Mouse (Mus musculus): ENCODE results near the gene Asf1b. TPM values are rescaled to one million over a fixed set of nuclear protein-coding genes. Genes with fewer than 3 reads are reported as not detected.

Asf1b gene
- polyA plus RNA-seq, 1 experiment from 2014 or later: 12.8 TPM

- WGBS: 90% methylated on average over 4 of the region's 4 CpGs
- Histone ChIP-seq H3K4me2 (0 out of 2 replicates have a peak overlapping the region, but pooled peaks have one; percentile 66), H3K4me1 (replicated peaks) (peaks cover 29% of the 10 kb centered on the region), H3K9ac (no peak overlapping the region), H3K27me3 (no peaks in the 10 kb centered on the region), H3K36me3 (no peaks in the 10 kb centered on the region), H3K27ac (replicated peaks) (no peak overlapping the region), H3K9me3 (no peaks in the 10 kb centered on the region), H3K4me3 (no peak overlapping the region)
- ATAC-seq (ENCODE audit: low FRiP score, low read depth): no peak
Observed at GRCm38 (mm10) chr8:83971121-83971520, 15.8 kb downstream of the Asf1b start.

- Histone ChIP-seq H3K9ac (peak overlapping the region; percentile 69), H3K9me3 (no peaks in the 10 kb centered on the region), H3K4me2 (peak overlapping the region; percentile 66), H3K4me1 (replicated peaks) (peaks cover 33% of the 10 kb centered on the region), H3K27ac (replicated peaks) (peak overlapping the region; percentile 83; the same call in 1 of the 2 replicates), H3K36me3 (no peaks in the 10 kb centered on the region), H3K4me3 (peak overlapping the region; percentile 98), H3K27me3 (no peaks in the 10 kb centered on the region)
- ATAC-seq (ENCODE audit: low FRiP score, low read depth): no peak
- WGBS: 73% methylated on average over 6 of the region's 6 CpGs
Observed at GRCm38 (mm10) chr8:83971661-83972060, 16.4 kb downstream of the Asf1b start.

GRCm38 (mm10) chr8:83972150-83973120, 17.1 kb downstream of the Asf1b start, which contains the start of gene Prkaca:
TSS of gene Prkaca (plus strand) at chr8:83972993.
- Histone ChIP-seq H3K9ac (peak within 1 kb of the TSS; percentile 98), H3K36me3 (no peaks in the 10 kb centered on the region), H3K27ac (replicated peaks) (peak within 1 kb of the TSS; percentile 89), H3K4me3 (peak within 1 kb of the TSS; percentile 98), H3K4me1 (replicated peaks) (peaks cover 41% of the 10 kb centered on the region), H3K9me3 (no peaks in the 10 kb centered on the region), H3K27me3 (no peaks in the 10 kb centered on the region), H3K4me2 (peak within 1 kb of the TSS; percentile 94)
- ATAC-seq (ENCODE audit: low FRiP score, low read depth): peak; percentile 100
- 0% methylated on average over 88 of the region's 94 CpGs for WGBS

GRCm38 (mm10) chr8:83973161-83974031, 18.1 kb downstream of the Asf1b start:
- peak overlapping the region; percentile 94 for H3K4me2 ChIP-seq
- H3K9me3 ChIP-seq: no peaks in the 10 kb centered on the region
- H3K36me3 ChIP-seq: no peaks in the 10 kb centered on the region
- no peaks in the 10 kb centered on the region for H3K27me3 ChIP-seq
- peak overlapping the region; percentile 98 for H3K9ac ChIP-seq
- 2% methylated on average over 34 of the region's 37 CpGs for WGBS
- H3K4me1 ChIP-seq (replicated peaks): peaks cover 50% of the 10 kb centered on the region
- peak overlapping the region; percentile 89 for H3K27ac ChIP-seq (replicated peaks)
- peak overlapping the region; percentile 98 for H3K4me3 ChIP-seq
- ATAC-seq (ENCODE audit: low FRiP score, low read depth): no peak; the same call in none of the 2 replicates

- WGBS: 81% methylated on average over 4 of the region's 4 CpGs
- H3K9me3 ChIP-seq: no peaks in the 10 kb centered on the region
- no peak overlapping the region for H3K9ac ChIP-seq
- H3K4me1 ChIP-seq (replicated peaks): peaks cover 52% of the 10 kb centered on the region
- H3K27me3 ChIP-seq: no peaks in the 10 kb centered on the region
- no peak overlapping the region for H3K27ac ChIP-seq (replicated peaks)
- ATAC-seq (ENCODE audit: low FRiP score, low read depth): no peak
- H3K4me2 ChIP-seq: peak overlapping the region; percentile 94
- no peaks in the 10 kb centered on the region for H3K36me3 ChIP-seq
- peak overlapping the region; percentile 98; the same call in 1 of the 2 replicates for H3K4me3 ChIP-seq
Observed at GRCm38 (mm10) chr8:83974521-83974920, 19.2 kb downstream of the Asf1b start.

- Histone ChIP-seq H3K4me1 (replicated peaks) (peaks cover 52% of the 10 kb centered on the region), H3K9me3 (no peaks in the 10 kb centered on the region), H3K4me3 (no peak overlapping the region), H3K4me2 (no peak overlapping the region), H3K36me3 (peaks cover 10% of the 10 kb centered on the region), H3K27ac (replicated peaks) (no peak overlapping the region), H3K9ac (no peak overlapping the region), H3K27me3 (no peaks in the 10 kb centered on the region)
- no peak for ATAC-seq (ENCODE audit: low FRiP score, low read depth)
- 88% methylated on average over 4 of the region's 4 CpGs for WGBS
Observed at GRCm38 (mm10) chr8:83976101-83976630, 20.9 kb downstream of the Asf1b start.

- H3K36me3 ChIP-seq: peaks cover 17% of the 10 kb centered on the region
- no peaks in the 10 kb centered on the region for H3K9me3 ChIP-seq
- WGBS: 78% methylated on average over 5 of the region's 5 CpGs
- no peaks in the 10 kb centered on the region for H3K27me3 ChIP-seq
- no peak overlapping the region for H3K9ac ChIP-seq
- H3K4me3 ChIP-seq: no peak overlapping the region
- H3K4me2 ChIP-seq: no peak overlapping the region
- ATAC-seq (ENCODE audit: low FRiP score, low read depth): no peak
- no peak overlapping the region for H3K27ac ChIP-seq (replicated peaks)
- peaks cover 46% of the 10 kb centered on the region for H3K4me1 ChIP-seq (replicated peaks)
Observed at GRCm38 (mm10) chr8:83976779-83977350, 21.6 kb downstream of the Asf1b start.

GRCm38 (mm10) chr8:83977646-83978045, 22.3 kb downstream of the Asf1b start:
- WGBS: 62% methylated on average over 6 of the region's 6 CpGs
- Histone ChIP-seq H3K27ac (replicated peaks) (no peak overlapping the region), H3K4me2 (peak overlapping the region; percentile 5; the same call in 1 of the 2 replicates), H3K27me3 (no peaks in the 10 kb centered on the region), H3K9ac (no peak overlapping the region), H3K9me3 (no peaks in the 10 kb centered on the region), H3K4me3 (no peak overlapping the region), H3K4me1 (replicated peaks) (peaks cover 44% of the 10 kb centered on the region), H3K36me3 (peaks cover 23% of the 10 kb centered on the region)
- ATAC-seq (ENCODE audit: low FRiP score, low read depth): no peak

- H3K27ac ChIP-seq (replicated peaks): no peak overlapping the region
- no peak overlapping the region for H3K4me3 ChIP-seq
- no peaks in the 10 kb centered on the region for H3K27me3 ChIP-seq
- H3K9me3 ChIP-seq: no peaks in the 10 kb centered on the region
- H3K4me1 ChIP-seq (replicated peaks): peaks cover 44% of the 10 kb centered on the region
- peaks cover 29% of the 10 kb centered on the region for H3K36me3 ChIP-seq
- ATAC-seq (ENCODE audit: low FRiP score, low read depth): no peak
- peak overlapping the region; percentile 5; the same call in 1 of the 2 replicates for H3K4me2 ChIP-seq
- H3K9ac ChIP-seq: no peak overlapping the region
- WGBS: 73% methylated on average over 9 of the region's 9 CpGs
Observed at GRCm38 (mm10) chr8:83978200-83978599, 22.9 kb downstream of the Asf1b start.

- Histone ChIP-seq H3K27me3 (no peaks in the 10 kb centered on the region), H3K4me3 (no peak overlapping the region), H3K27ac (replicated peaks) (no peak overlapping the region), H3K4me2 (no peak overlapping the region), H3K4me1 (replicated peaks) (peaks cover 24% of the 10 kb centered on the region), H3K36me3 (peaks cover 45% of the 10 kb centered on the region), H3K9ac (no peak overlapping the region), H3K9me3 (no peaks in the 10 kb centered on the region)
- 78% methylated on average over 1 of the region's 1 CpGs for WGBS
- no peak for ATAC-seq (ENCODE audit: low FRiP score, low read depth)
Observed at GRCm38 (mm10) chr8:83980250-83980649, 24.9 kb downstream of the Asf1b start.

GRCm38 (mm10) chr8:83980845-83981244, 25.5 kb downstream of the Asf1b start:
- Histone ChIP-seq H3K4me2 (no peak overlapping the region), H3K36me3 (peaks cover 49% of the 10 kb centered on the region), H3K4me1 (replicated peaks) (peaks cover 23% of the 10 kb centered on the region), H3K9me3 (no peaks in the 10 kb centered on the region), H3K4me3 (no peak overlapping the region), H3K9ac (no peak overlapping the region), H3K27me3 (no peaks in the 10 kb centered on the region), H3K27ac (replicated peaks) (no peak overlapping the region)
- no peak for ATAC-seq (ENCODE audit: low FRiP score, low read depth)
- WGBS: 75% methylated on average over 8 of the region's 8 CpGs

Measured in hindbrain, embryonic 15.5 days (tissue).